Mouse (Mus musculus) erythroblast, embryonic 14.5 days (primary cell): Measurements from ENCODE around the gene Fbf1. TPM values are rescaled to one million over a fixed set of nuclear protein-coding genes. Genes with fewer than 3 reads are reported as not detected.
"Not testable (repeated sequence)": the region's sequence is repeated elsewhere in the genome, so short reads cannot be mapped to it uniquely, and the experiment has no call there.

Experiments
- H3K27me3 ChIP-seq: 2 replicates; pipeline ENCODE4 v1.6.1; 2012; ENCODE audit warnings: inconsistent platforms; ENCODE audit not compliant: control insufficient read depth
- H3K36me3 ChIP-seq: 2 replicates; pipeline ENCODE4 v1.6.1; 2012; ENCODE audit warnings: mild to moderate bottlenecking, inconsistent platforms; ENCODE audit not compliant: control insufficient read depth
- H3K4me1 ChIP-seq: 2 replicates; pipeline ENCODE4 v1.6.1; 2012; ENCODE audit warnings: inconsistent platforms; ENCODE audit not compliant: control insufficient read depth
- H3K4me3 ChIP-seq: replicated peaks from 2 replicates; pipeline ENCODE3; 2012; ENCODE audit warnings: moderate library complexity, mild to moderate bottlenecking, inconsistent platforms
- H3K9me3 ChIP-seq: 2 replicates; pipeline ENCODE4 v1.6.1; 2012; ENCODE audit warnings: low read length, inconsistent platforms, mixed read lengths; ENCODE audit not compliant: control insufficient read depth
- GATA1 ChIP-seq: IDR thresholded peaks from 2 replicates; pipeline ENCODE4 v1.6.1; 2012; ENCODE audit warnings: low read length, inconsistent platforms, mixed read lengths
- TAL1 ChIP-seq: IDR thresholded peaks from 3 replicates; pipeline ENCODE4 v1.6.1; 2012; ENCODE audit warnings: low read length, inconsistent platforms, mixed read lengths
- polyA plus RNA-seq: library from polyadenylated mRNA; stranded (reverse); fragments of >175 nt; gene quantifications from 2 replicates; pipeline ENCODE4 v1.2.3, GENCODE M21; 2012

Fbf1 gene
- polyA plus RNA-seq, 1 experiment, result 1.1 TPM

DNA sequence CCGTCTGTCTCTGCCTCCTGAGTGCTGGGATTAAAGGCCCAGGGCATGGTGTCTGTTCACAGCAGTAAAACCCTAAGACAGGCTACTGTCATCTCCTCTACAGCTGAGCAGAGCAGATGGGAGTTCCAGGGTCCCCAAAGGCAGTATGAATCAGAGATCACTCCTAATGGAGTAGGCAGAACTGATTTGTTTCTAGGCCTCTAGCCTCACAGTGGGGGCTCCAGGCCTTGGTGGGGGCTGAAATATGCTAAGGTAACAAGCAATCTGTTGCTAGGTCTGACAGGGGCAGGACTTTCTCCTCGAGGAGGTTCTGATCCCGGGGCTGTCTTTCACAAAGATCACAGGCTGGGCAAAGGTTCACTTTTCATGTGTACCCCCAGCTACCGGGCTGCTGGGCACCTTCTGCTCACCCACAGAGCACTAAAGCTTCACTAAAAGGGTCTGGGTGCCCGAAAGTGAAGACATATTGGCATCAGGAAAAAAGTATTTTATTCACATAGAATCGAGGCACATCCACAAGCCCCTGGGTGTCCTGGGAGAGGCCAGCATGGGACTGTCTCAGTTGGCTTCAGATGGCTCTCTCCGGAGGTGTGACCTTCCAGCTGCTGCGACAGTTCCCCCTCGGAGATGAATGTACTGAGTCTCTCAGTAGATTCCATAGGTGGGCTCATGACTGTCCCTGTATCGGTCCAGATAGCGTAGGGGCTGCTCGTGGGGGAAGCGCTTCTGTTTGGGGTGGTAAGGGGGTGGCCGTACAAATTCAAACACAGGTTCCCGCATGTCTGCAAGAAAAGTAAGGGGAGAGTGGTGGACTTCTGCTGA is 36.4 kb downstream of the Fbf1 start:
- H3K9me3 ChIP-seq, result no peaks in the 10 kb centered on the region
- H3K4me3 ChIP-seq, result peak overlapping the region; percentile 71
- peaks cover 55% of the 10 kb centered on the region for H3K4me1 ChIP-seq
- TF ChIP-seq GATA1 (no peak), TAL1 (no peak)
- H3K27me3 ChIP-seq, result peaks cover 14% of the 10 kb centered on the region
- H3K36me3 ChIP-seq, result peaks cover 49% of the 10 kb centered on the region

DNA sequence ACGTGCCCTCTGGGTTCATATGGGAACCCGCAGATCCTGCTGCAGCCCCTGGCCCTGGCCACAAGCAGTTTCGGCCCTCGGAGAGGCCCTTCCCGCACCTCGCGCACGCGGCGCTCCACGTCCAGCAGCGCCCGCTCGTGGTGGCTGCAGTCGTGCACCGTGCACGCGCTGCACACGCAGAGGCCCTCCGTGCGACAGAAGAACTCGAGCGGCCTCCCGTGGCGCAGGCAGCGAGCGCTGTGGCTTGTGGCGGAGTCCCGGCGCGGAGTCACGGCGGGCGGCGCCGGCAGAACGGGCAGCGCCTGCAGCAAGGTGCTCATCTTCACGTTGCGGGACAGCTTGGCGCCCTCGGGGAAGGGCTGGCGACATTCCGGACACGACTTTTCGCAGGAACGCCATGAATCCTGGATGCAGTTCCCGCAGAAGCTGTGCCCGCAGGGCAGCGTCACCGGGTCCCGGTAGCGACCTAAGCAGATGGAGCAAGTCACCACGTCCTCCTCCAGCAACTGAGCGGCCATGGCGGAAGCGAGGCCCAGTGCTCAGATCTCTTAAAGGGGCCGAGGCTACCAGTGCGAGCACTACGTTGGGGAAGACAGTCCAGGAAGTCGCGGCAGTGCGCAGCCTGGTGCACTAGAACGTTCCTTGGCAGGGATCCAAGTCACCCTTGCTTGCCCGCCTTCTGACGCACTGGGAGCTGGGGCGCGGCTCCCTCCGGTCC is 37.3 kb downstream of the Fbf1 start, which contains the start of gene Trim65:
Gene Trim65, minus strand, starts transcription at position 641 of the 718 bp plus-strand sequence.
- Histone ChIP-seq H3K36me3 (peaks cover 49% of the 10 kb centered on the region), H3K4me3 (peak within 1 kb of the TSS; percentile 71), H3K27me3 (peaks cover 14% of the 10 kb centered on the region), H3K9me3 (no peaks in the 10 kb centered on the region; the same call in 1 of the 2 replicates), H3K4me1 (peaks cover 57% of the 10 kb centered on the region)
- TF ChIP-seq TAL1 (no peak), GATA1 (no peak)

DNA sequence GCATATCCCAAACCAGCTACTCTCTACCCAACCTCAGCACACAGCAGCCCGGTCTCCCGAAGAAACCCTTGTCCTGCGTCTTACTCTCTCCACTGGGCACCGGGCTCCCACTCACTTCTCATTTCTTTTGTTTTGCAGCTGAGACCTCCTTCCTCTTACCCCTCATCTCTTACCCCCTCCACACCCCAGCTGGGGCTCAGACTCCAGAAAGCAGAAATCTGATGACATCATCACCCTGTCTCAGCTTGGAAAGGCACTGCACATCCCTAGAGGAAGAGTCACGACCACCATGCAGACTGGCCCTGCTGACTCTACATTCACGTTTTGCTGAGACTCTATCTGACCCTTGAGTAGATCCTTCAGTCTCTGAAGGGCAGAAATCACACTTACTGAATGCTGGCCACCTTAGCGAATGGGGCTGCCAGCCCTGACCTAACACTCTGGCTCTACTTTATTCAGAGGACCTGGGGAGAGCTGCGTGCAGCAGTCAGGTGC is 37.9 kb downstream of the Fbf1 start:
- H3K27me3 ChIP-seq, result peaks cover 14% of the 10 kb centered on the region
- H3K9me3 ChIP-seq, result peaks cover 4% of the 10 kb centered on the region
- H3K4me3 ChIP-seq, result peak overlapping the region; percentile 71
- peaks cover 57% of the 10 kb centered on the region for H3K4me1 ChIP-seq
- TF ChIP-seq GATA1, result no peak
- no peak for TF ChIP-seq TAL1
- H3K36me3 ChIP-seq, result peaks cover 49% of the 10 kb centered on the region

DNA sequence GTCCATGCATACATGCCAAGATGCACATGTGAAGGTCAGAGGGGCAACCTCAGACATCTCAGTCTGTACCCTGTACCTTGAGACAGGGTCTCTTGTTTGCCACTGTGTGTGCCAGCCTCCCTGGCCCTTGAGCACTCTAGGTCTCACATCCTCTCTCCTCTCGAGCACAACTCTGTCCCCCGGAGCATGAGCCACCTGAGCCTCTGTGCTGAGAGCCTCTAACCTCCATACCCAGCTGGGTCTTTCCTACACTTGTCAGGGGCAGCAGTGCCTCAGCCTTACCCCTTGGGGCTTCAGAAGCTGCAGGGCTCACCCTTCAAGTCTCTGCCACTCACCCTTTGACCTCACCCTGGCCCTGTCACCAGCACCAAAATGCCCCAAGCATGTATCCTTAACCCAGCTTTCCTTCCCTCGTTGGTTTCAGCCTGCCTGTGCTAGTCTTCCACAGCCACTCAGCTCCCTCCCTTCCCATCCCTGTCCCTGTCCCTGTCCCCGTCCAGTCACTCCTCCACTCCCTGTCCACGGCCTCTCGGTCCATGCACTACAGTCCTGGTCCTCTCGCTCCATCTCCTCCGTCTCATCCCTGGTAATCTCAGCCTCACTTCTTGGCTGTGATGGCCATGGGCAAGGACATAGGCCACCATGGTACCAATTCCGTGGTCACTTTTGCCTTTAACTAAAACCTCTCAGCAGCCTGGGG is 38.7 kb downstream of the Fbf1 start:
- Histone ChIP-seq H3K36me3 (peaks cover 41% of the 10 kb centered on the region), H3K4me3 (no peak overlapping the region), H3K4me1 (peaks cover 57% of the 10 kb centered on the region), H3K9me3 (peaks cover 4% of the 10 kb centered on the region), H3K27me3 (peaks cover 14% of the 10 kb centered on the region)
- no peak for TF ChIP-seq GATA1
- TF ChIP-seq TAL1, result no peak

DNA sequence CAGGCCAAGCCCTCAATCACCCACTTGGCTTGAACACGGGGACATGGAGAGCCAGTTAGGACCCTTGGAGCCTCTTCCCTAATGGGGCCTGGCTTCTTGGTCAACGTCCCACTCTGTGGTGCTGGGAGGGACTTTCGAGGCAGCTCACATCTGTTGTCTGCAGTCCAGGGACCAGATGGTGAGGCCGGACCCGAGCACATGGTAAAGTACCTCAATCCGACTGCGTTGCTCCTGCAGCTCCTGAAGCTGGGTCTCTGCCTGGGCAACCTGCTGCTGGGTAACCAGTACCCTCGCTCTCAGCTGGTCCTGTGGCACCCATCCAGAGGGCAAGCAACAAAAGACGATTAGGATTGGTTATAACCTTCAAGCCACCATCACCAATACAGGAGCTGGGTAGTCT is 40.0 kb downstream of the Fbf1 start:
- peaks cover 55% of the 10 kb centered on the region for H3K4me1 ChIP-seq
- peaks cover 31% of the 10 kb centered on the region for H3K36me3 ChIP-seq
- H3K9me3 ChIP-seq, result peaks cover 4% of the 10 kb centered on the region
- peaks cover 14% of the 10 kb centered on the region for H3K27me3 ChIP-seq
- H3K4me3 ChIP-seq, result no peak overlapping the region
- no peak for TF ChIP-seq GATA1
- TF ChIP-seq TAL1, result no peak

DNA sequence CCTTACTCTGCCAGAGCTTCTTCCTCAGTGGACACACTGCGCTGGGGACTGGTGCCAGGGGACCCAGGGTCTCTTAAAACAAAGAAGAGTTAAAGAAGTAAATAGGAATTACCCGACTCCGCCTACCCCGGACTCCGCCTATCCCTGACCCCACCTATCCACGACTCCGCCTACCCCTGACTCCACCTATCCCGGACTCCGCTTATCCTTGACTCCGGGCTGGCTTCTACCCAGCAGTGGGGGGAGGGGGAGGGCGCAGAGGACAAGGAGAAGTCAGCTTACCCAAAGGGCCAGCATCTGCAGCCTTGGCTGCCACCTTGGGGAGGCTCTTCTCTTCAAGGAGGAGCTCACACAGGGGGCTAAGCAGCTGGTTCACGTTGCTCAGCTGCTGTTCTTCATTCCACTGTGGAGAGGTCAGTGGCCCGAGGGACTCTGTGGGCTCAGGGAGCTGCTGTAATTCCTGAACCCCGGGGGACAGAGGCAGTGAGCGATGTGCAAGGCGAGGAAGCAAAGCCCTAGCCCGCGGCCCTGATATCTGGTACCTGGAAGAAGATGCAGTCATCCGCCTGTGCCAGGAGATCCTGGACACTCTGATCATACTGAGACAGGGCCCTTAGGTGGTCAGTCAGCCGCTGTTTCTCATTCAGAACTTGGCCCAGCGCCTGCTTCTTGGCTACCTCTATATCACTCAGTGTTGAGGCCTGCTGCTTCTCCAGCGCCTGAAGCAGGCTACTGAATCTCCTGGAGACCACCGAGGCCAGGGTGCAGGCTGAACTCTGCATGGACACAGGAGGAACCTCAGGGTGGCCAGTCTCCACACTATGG is 40.6 kb downstream of the Fbf1 start, which contains the start of gene Trim47:
Gene Trim47, minus strand, starts transcription at position 55 of the 825 bp plus-strand sequence.
- H3K4me1 ChIP-seq, result peaks cover 57% of the 10 kb centered on the region
- TF ChIP-seq GATA1 (no peak), TAL1 (no peak)
- H3K4me3 ChIP-seq, result no peak within 1 kb of the TSS
- peaks cover 14% of the 10 kb centered on the region for H3K27me3 ChIP-seq
- peaks cover 4% of the 10 kb centered on the region for H3K9me3 ChIP-seq
- H3K36me3 ChIP-seq, result peaks cover 25% of the 10 kb centered on the region

DNA sequence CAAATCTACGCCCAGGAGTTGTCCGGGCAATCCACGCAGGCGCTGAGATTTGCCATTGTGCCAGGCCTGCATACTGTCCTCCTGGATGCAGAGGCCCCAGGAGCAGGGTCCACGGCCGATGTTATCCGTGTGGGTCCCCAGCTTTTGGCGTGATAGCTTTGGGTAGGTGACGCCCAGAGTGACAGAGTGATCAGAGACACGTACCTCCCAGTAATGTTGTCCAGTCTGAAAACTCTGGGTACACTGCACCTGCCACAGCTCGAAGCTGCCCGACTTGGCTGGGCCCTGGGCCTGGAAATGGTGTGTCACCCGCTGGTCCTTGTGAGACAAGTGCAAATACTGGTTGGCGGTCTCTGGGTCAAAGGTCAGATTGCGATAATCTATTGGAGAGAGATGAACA is 41.7 kb downstream of the Fbf1 start:
- H3K4me3 ChIP-seq, result no peak overlapping the region
- peaks cover 56% of the 10 kb centered on the region for H3K4me1 ChIP-seq
- TF ChIP-seq TAL1 (no peak), GATA1 (no peak)
- H3K36me3 ChIP-seq, result peaks cover 14% of the 10 kb centered on the region
- peaks cover 4% of the 10 kb centered on the region for H3K9me3 ChIP-seq
- H3K27me3 ChIP-seq, result peaks cover 14% of the 10 kb centered on the region

DNA sequence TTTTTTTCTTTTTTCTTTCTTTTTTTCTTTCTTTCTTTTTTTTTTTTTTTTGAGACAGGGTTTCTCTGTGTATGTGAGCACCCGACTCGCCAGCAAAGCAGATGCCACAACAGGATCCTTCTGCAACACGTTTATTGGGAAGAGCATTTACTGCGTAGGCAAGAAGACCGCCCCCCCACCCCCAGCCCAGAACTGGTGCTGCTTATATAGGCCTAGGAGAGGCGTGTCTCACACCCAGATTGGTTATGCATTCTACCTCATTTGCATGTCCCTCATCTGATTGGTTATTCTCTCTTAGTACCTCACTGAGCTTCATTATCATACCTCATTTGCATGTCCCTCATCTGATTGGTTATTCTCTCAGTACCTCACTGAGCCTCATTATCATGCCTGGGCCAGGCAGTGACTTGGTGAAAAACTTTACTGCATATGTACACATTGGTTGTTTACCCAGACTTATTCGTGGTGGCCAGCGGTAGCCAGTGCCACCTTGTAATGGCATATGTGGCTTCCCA is 46.2 kb downstream of the Fbf1 start:
- Histone ChIP-seq H3K36me3 (peaks cover 14% of the 10 kb centered on the region), H3K4me1 (peaks cover 22% of the 10 kb centered on the region)
- H3K4me3 ChIP-seq, H3K27me3 ChIP-seq, H3K9me3 ChIP-seq: not testable (repeated sequence)
